Mouse (Mus musculus): Measurements from ENCODE around the gene Tmem125. TPM values are rescaled to one million over a fixed set of nuclear protein-coding genes. Genes with fewer than 3 reads are reported as not detected.
"Not testable (repeated sequence)": the region's sequence is repeated elsewhere in the genome, so short reads cannot be mapped to it uniquely, and the experiment has no call there.

Tmem125 gene
- 10 to 100 TPM; 10.4 to 12.3 TPM for total RNA-seq (2021)

- no peak for DNase-seq (ENCODE audit: extremely low spot score in 1 of 2, low spot score in 1 of 2)
Measured at GRCm38 (mm10) chr4:118543592-118544260, at the start of gene Tmem125. Gene Tmem125 (minus strand): TSS chr4:118544044.

- DNase-seq (ENCODE audit: extremely low spot score in 1 of 2, low spot score in 1 of 2) = no peak
Measured at GRCm38 (mm10) chr4:118589733-118590130, 45.9 kb upstream of the Tmem125 start.

GRCm38 (mm10) chr4:118589053-118589732 is 45.3 kb upstream of the Tmem125 start:
- DNase-seq (ENCODE audit: extremely low spot score in 1 of 2, low spot score in 1 of 2) = no peak

- no peak for DNase-seq (ENCODE audit: extremely low spot score in 1 of 2, low spot score in 1 of 2)
Measured at GRCm38 (mm10) chr4:118582629-118583028, 38.8 kb upstream of the Tmem125 start.

GRCm38 (mm10) chr4:118581508-118581907 is 37.7 kb upstream of the Tmem125 start:
- no peak for DNase-seq (ENCODE audit: extremely low spot score in 1 of 2, low spot score in 1 of 2)

- peak in 1 of 2 experiments; percentile 79 for DNase-seq (ENCODE audit: extremely low spot score in 1 of 2, low spot score in 1 of 2)
Measured at GRCm38 (mm10) chr4:118579313-118579712, 35.5 kb upstream of the Tmem125 start.

- DNase-seq (ENCODE audit: extremely low spot score in 1 of 2, low spot score in 1 of 2) = peak; percentile 94 to 99
Measured at GRCm38 (mm10) chr4:118576097-118576496, 32.3 kb upstream of the Tmem125 start.

- DNase-seq (ENCODE audit: extremely low spot score in 1 of 2, low spot score in 1 of 2) = no peak
Measured at GRCm38 (mm10) chr4:118571441-118571840, 27.6 kb upstream of the Tmem125 start.

GRCm38 (mm10) chr4:118569320-118569719 is 25.5 kb upstream of the Tmem125 start:
- no peak for DNase-seq (ENCODE audit: extremely low spot score in 1 of 2, low spot score in 1 of 2)

- DNase-seq (ENCODE audit: extremely low spot score in 1 of 2, low spot score in 1 of 2) = no peak
Measured at GRCm38 (mm10) chr4:118568709-118569108, 24.9 kb upstream of the Tmem125 start.

- DNase-seq (ENCODE audit: extremely low spot score in 1 of 2, low spot score in 1 of 2) = peak in 1 of 2 experiments; percentile 47
Measured at GRCm38 (mm10) chr4:118566161-118566676, 22.4 kb upstream of the Tmem125 start.

- DNase-seq (ENCODE audit: extremely low spot score in 1 of 2, low spot score in 1 of 2) = no peak
Measured at GRCm38 (mm10) chr4:118564926-118565279, 21.1 kb upstream of the Tmem125 start.

- DNase-seq (ENCODE audit: extremely low spot score in 1 of 2, low spot score in 1 of 2) = no peak
Measured at GRCm38 (mm10) chr4:118564062-118564925, 20.4 kb upstream of the Tmem125 start.

GRCm38 (mm10) chr4:118553039-118553649 is 9.3 kb upstream of the Tmem125 start:
- no peak for DNase-seq (ENCODE audit: extremely low spot score in 1 of 2, low spot score in 1 of 2)

GRCm38 (mm10) chr4:118548130-118548480 is 4.3 kb upstream of the Tmem125 start:
- DNase-seq (ENCODE audit: extremely low spot score in 1 of 2, low spot score in 1 of 2) = not testable (repeated sequence)

- DNase-seq (ENCODE audit: extremely low spot score in 1 of 2, low spot score in 1 of 2) = peak; percentile 46 to 82
Measured at GRCm38 (mm10) chr4:118547424-118548129, 3.7 kb upstream of the Tmem125 start.

GRCm38 (mm10) chr4:118544441-118545127 is 740 bp upstream of the Tmem125 start:
- no peak for DNase-seq (ENCODE audit: extremely low spot score in 1 of 2, low spot score in 1 of 2)

GRCm38 (mm10) chr4:118543158-118543530 is 700 bp downstream of the Tmem125 start:
- no peak for DNase-seq (ENCODE audit: extremely low spot score in 1 of 2, low spot score in 1 of 2)

- DNase-seq (ENCODE audit: extremely low spot score in 1 of 2, low spot score in 1 of 2) = no peak
Measured at GRCm38 (mm10) chr4:118542510-118543157, 1.2 kb downstream of the Tmem125 start.
